Mouse (Mus musculus) heart, embryonic 16.5 days (tissue): ENCODE measurements around the gene Wnt5b. TPM values are rescaled to one million over a fixed set of nuclear protein-coding genes. Genes with fewer than 3 reads are reported as not detected.

ENCODE experiments used
- ATAC-seq: fragments of 200-750 bp; cut with Nextera tagmentation; replicated peaks from 2 replicates; pipeline ENCODE4 v1.8.0; 2017; ENCODE audit warnings: moderate number of reproducible peaks; ENCODE audit not compliant: insufficient read depth, low FRiP score; ENCODE audit errors: extremely low read depth
- H3K27ac ChIP-seq: fragments of 300-500 bp; sonication (generic); 2 replicates; pipeline ENCODE4 v1.5.1; 2014; ENCODE audit warnings: mild to moderate bottlenecking, low read length, control low read depth, moderate library complexity
- H3K27me3 ChIP-seq: fragments of 300-500 bp; sonication (generic); 2 replicates; pipeline ENCODE4 v1.6.1; 2014; ENCODE audit warnings: low read length, mixed read lengths; ENCODE audit not compliant: control insufficient read depth, insufficient read depth
- H3K36me3 ChIP-seq: fragments of 300-500 bp; sonication (generic); 2 replicates; pipeline ENCODE4 v1.6.1; 2014; ENCODE audit not compliant: control insufficient read depth, insufficient read depth
- H3K4me1 ChIP-seq: fragments of 300-500 bp; sonication (generic); 2 replicates; pipeline ENCODE4 v1.6.1; 2014; ENCODE audit warnings: low read length, mixed read lengths; ENCODE audit not compliant: control insufficient read depth, insufficient read depth
- H3K4me2 ChIP-seq: fragments of 300-500 bp; sonication (generic); 2 replicates; pipeline ENCODE4 v1.6.1; 2014; ENCODE audit warnings: low read depth, mild to moderate bottlenecking, control low read depth, low read length
- H3K4me3 ChIP-seq: fragments of 300-500 bp; sonication (generic); 2 replicates; pipeline ENCODE4 v1.5.1; 2014; ENCODE audit warnings: mild to moderate bottlenecking, control low read depth, low read length
- H3K9ac ChIP-seq: fragments of 300-500 bp; sonication (generic); 2 replicates; pipeline ENCODE4 v1.6.1; 2014; ENCODE audit warnings: low read length, control low read depth
- H3K9me3 ChIP-seq: fragments of 300-500 bp; sonication (generic); replicated peaks from 2 replicates; pipeline ENCODE4 v1.6.1; 2016; ENCODE audit warnings: low read length; ENCODE audit not compliant: control insufficient read depth
- WGBS: fragments of 180-500 bp; shearing (Covaris S2); extraction: QIAGEN DNeasy Blood & Tissue Kit; methylation state at CpG from one replicate; pipeline ENCODE4 v1.1.7; 2014; 5-methylcytosine and 5-hydroxymethylcytosine counted together
- polyA plus RNA-seq: library from polyadenylated mRNA; unstranded; fragments of >200 nt; fragmentation: Nextera tagmentation; extraction: Ambion mirVana; gene quantifications from 2 replicates; pipeline ENCODE4 v1.2.1, GENCODE M21; 2015

Wnt5b gene
- polyA plus RNA-seq, 1 experiment from 2014 or later: 5.6 TPM

DNA sequence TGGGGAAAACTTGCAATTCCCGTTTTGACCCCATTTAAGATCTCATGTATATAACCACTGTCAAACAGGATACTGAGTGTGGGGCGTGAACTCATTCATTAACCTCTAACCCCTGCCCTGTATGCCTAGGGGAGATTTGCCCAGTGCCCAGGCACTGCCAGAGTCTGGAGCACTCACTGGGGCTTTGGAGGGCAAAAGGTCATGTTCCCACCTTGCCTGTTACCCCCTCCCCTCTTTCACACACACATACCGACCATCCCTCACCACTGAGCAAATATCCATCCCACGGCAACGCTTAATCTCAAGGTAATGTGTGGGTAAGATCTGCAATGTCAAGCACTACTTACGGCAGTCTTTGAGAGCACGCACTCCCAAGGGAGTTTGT lies 51.5 kb downstream of the Wnt5b start:
- Histone ChIP-seq H3K27ac (no peak overlapping the region), H3K4me2 (no peak overlapping the region), H3K36me3 (no peaks in the 10 kb centered on the region), H3K9ac (no peak overlapping the region), H3K9me3 (no peaks in the 10 kb centered on the region), H3K4me1 (peaks cover 10% of the 10 kb centered on the region), H3K4me3 (no peak overlapping the region), H3K27me3 (no peaks in the 10 kb centered on the region)
- no peak for ATAC-seq
- 62% methylated on average over 7 of the region's 7 CpGs for WGBS

DNA sequence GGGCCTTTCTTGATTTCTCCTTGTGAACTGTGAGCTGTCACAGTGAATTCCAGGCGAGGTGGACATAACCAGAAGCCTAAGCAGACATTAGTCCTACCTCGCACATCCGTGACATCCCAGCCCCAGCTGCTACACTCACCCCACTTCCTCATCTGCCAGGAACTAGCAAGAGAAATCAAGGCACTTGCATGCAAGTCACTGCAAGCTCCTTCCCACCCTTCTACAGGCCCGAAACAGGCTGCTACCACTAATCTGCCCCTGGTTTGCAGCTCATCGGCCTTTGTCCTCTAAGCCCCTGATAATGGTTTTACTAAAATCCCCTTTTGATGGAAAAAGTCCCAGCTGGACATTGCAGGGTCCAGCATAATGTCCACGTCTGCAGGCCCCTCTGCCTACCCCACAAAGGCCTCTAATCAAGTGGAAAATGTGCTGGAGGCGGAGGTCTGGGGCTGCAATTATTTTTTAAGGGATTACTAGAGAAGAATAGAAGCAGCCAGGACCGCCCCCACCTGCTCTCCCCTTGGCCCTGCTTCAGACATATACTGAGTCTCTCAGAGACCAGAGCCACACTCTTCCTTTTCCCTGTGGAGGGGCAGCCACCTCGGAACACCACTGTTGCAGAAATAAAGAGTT lies 52.0 kb downstream of the Wnt5b start:
- H3K36me3 ChIP-seq: no peaks in the 10 kb centered on the region
- no peak overlapping the region for H3K4me3 ChIP-seq
- H3K27me3 ChIP-seq: no peaks in the 10 kb centered on the region
- no peaks in the 10 kb centered on the region for H3K9me3 ChIP-seq
- H3K4me2 ChIP-seq: no peak overlapping the region
- WGBS: 81% methylated on average over 9 of the region's 9 CpGs
- no peak for ATAC-seq
- no peak overlapping the region for H3K9ac ChIP-seq
- H3K27ac ChIP-seq: no peak overlapping the region
- H3K4me1 ChIP-seq: peaks cover 10% of the 10 kb centered on the region

DNA sequence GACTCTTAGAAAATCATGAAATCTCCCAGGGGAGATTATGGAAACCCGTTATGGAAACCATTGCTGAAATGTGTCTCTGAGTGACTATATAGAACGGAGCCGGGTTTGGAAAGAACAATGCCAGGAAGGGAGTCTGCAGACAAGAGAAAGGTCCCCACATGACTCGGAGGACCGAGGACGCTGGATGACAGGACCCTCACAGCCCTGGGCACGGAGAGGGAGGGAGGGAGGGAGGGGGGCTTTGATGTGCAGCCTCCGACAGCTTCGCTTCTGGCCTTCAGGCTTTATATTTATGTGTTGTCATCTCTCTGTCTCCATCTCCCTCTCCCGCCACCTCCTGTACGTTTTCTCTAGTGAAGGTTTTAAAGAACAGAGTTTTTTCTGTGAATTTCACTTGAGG lies 53.1 kb downstream of the Wnt5b start:
- no peak overlapping the region for H3K27ac ChIP-seq
- no peak overlapping the region for H3K9ac ChIP-seq
- ATAC-seq: no peak
- no peaks in the 10 kb centered on the region for H3K9me3 ChIP-seq
- no peaks in the 10 kb centered on the region for H3K36me3 ChIP-seq
- peaks cover 10% of the 10 kb centered on the region for H3K4me1 ChIP-seq
- WGBS: 46% methylated on average over 11 of the region's 11 CpGs
- H3K4me3 ChIP-seq: no peak overlapping the region
- H3K4me2 ChIP-seq: peak overlapping the region; percentile 48; the same call in 1 of the 2 replicates
- H3K27me3 ChIP-seq: no peaks in the 10 kb centered on the region

DNA sequence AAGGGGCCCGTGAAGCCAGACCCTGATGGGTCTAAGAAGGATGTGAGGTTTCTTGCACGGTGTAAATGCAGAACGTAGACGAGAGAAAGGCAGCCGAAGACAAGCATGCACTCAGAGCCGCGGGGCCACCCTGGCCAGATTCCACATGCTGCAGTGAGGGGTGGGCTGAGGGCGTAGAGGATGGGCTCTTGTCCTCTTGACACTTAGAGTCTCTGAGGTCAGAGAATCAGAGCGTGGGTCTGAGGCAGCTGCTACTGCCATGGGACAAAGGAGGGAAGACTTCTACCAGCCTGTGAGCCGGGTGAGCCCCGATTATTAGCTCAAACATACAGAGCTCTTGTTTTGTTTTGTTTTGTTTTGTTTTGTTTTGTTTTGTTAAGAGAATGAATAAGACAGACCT lies 53.6 kb downstream of the Wnt5b start:
- Histone ChIP-seq H3K4me3 (0 out of 2 replicates have a peak overlapping the region, but pooled peaks have one; percentile 8), H3K27me3 (no peaks in the 10 kb centered on the region), H3K9me3 (no peaks in the 10 kb centered on the region), H3K27ac (no peak overlapping the region), H3K4me2 (peak overlapping the region; percentile 48), H3K9ac (no peak overlapping the region; the same call in 1 of the 2 replicates), H3K4me1 (peaks cover 11% of the 10 kb centered on the region), H3K36me3 (no peaks in the 10 kb centered on the region)
- ATAC-seq: no peak
- 28% methylated on average over 11 of the region's 11 CpGs for WGBS

DNA sequence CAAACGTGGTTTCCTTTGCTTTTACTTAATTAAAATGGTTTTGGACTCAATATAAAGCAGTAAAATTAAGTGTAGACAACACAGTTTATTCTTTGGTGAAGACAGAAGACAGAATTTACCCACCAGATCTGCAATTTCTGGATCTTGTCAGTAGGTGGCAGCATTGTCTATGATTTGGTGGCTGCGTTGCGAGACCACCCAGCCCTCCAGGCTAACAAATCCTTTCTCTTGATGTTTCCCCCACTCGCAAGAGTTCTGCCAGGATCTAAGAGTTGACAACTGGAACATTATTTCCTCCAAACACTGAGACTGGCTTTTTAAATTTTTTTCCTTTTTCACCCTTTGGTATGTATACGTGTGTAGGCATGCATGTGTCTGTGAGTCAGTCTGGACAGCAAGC lies 54.4 kb downstream of the Wnt5b start:
- H3K4me2 ChIP-seq: peak overlapping the region; percentile 48; the same call in 1 of the 2 replicates
- peaks cover 13% of the 10 kb centered on the region for H3K4me1 ChIP-seq
- no peak overlapping the region for H3K4me3 ChIP-seq
- H3K36me3 ChIP-seq: no peaks in the 10 kb centered on the region
- no peak overlapping the region for H3K27ac ChIP-seq
- H3K9ac ChIP-seq: no peak overlapping the region
- ATAC-seq: no peak
- no peaks in the 10 kb centered on the region for H3K27me3 ChIP-seq
- H3K9me3 ChIP-seq: no peaks in the 10 kb centered on the region
- WGBS: 8% methylated on average over 5 of the region's 5 CpGs

DNA sequence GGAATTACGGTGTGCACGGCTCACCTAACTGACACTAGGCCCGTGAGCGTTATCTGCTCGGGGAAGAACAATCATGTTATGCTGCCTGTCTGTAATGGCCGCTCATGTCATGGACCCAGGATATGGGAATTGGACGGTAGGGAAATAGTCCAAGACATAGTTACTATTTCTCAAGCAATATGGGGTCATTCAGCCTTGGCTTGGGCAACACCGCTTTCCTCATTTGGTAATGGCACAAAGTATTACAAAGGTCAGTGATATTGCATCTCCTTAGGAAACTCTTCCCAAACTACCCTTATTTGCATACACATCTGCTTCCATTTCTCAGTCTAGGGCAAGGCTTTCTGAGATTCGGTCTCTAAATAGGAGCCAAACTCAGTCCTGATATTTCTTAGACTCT lies 56.5 kb downstream of the Wnt5b start:
- Histone ChIP-seq H3K4me3 (no peak overlapping the region), H3K9me3 (no peaks in the 10 kb centered on the region), H3K27me3 (no peaks in the 10 kb centered on the region), H3K36me3 (no peaks in the 10 kb centered on the region), H3K4me1 (peaks cover 22% of the 10 kb centered on the region), H3K27ac (no peak overlapping the region), H3K9ac (no peak overlapping the region), H3K4me2 (no peak overlapping the region)
- 88% methylated on average over 9 of the region's 9 CpGs for WGBS
- ATAC-seq: no peak

DNA sequence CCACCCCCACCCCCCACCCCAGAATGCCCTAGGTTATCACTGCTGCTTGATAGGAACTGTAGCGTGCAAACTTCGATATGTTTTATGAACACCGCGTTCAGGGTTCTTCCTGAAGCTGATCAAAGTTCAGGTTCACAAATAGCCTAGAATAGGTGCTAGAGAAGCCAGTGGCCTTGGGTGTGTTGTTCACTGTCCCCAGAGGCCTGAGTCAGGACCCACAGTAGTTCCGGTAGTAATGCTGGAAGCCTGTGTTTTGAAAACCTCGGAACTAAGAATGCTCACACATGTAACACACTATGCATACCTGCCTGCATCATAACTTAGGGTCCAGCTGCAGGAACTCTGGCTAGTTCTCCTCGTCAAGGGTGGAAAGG lies 57.1 kb downstream of the Wnt5b start:
- H3K9ac ChIP-seq: no peak overlapping the region
- no peak for ATAC-seq
- no peak overlapping the region for H3K4me2 ChIP-seq
- no peaks in the 10 kb centered on the region for H3K36me3 ChIP-seq
- no peaks in the 10 kb centered on the region for H3K9me3 ChIP-seq
- no peak overlapping the region for H3K4me3 ChIP-seq
- H3K27me3 ChIP-seq: no peaks in the 10 kb centered on the region
- no peak overlapping the region for H3K27ac ChIP-seq
- peaks cover 26% of the 10 kb centered on the region for H3K4me1 ChIP-seq
- 83% methylated on average over 7 of the region's 7 CpGs for WGBS

DNA sequence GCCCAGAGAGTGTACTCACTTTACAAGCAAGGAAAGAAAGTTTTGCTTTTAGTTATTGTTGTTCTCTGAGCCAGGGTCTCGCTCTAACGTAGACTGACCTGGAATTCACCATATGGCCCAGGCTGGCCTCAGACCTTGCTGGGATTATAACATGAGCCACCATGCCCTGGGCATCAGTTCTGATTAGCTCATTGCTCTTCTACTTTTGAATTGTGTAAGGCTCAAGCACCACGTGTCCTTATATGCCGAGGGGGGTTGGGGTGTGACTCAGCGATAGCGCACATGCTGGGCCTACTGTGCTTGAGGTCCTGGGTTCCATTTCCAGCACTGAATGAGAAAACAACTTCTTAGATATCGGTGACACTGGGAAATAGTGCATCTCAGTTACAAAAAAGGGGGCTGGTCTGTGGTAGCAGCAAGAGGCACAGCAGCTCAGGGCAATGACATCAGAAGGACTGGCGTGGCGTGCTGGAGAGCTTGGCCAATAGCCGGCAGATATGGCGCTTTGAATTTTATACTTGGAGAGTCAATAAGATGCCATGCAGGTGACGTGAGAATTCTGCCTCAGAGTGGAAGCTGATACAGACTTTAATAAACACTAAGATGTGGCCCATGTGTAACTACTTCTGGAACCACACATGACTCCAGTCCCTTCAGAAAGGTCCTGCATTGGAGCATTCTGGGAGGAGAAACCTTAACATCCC lies 57.6 kb downstream of the Wnt5b start:
- no peak overlapping the region for H3K27ac ChIP-seq
- no peak overlapping the region for H3K4me2 ChIP-seq
- no peak overlapping the region for H3K4me3 ChIP-seq
- WGBS: 90% methylated on average over 12 of the region's 12 CpGs
- peaks cover 28% of the 10 kb centered on the region for H3K4me1 ChIP-seq
- no peak overlapping the region for H3K9ac ChIP-seq
- ATAC-seq: no peak
- H3K9me3 ChIP-seq: no peaks in the 10 kb centered on the region
- no peaks in the 10 kb centered on the region for H3K27me3 ChIP-seq
- H3K36me3 ChIP-seq: no peaks in the 10 kb centered on the region

DNA sequence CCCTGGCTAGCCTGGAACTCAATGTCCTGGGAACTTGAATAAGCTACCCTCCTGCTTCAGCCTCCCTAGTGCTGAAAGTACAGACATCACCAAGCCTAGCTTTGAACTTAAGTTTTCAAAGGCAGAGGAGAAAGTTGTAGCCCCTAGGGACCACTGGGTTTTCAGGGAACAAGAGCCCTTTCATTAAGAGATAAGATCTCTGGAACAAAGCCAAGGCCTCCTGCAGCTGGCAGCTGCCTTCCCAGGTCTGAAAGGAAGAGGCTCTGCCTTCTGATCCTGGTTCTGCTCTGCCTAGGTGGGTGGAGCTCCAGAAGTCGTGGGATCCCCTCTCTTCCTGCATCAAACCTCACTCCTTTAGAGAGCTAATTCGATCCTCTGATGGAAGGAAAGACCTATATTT lies 58.7 kb downstream of the Wnt5b start:
- WGBS: 9% methylated on average over 2 of the region's 2 CpGs
- no peak for ATAC-seq
- no peak overlapping the region for H3K9ac ChIP-seq
- H3K27ac ChIP-seq: no peak overlapping the region
- H3K36me3 ChIP-seq: no peaks in the 10 kb centered on the region
- H3K4me3 ChIP-seq: no peak overlapping the region
- H3K4me2 ChIP-seq: no peak overlapping the region
- no peaks in the 10 kb centered on the region for H3K9me3 ChIP-seq
- H3K27me3 ChIP-seq: no peaks in the 10 kb centered on the region
- H3K4me1 ChIP-seq: peaks cover 24% of the 10 kb centered on the region
